Mouse (Mus musculus) spleen, adult 12 weeks (tissue): Measurements from ENCODE around the gene Fgf5.

Source experiments
- DNase-seq: peaks from one replicate; pipeline ENCODE4 v3.0.0; 2022; ENCODE audit warnings: low spot score

Gene Fgf5

GRCm38 (mm10) chr5:98253838-98254821, at the start of gene Fgf5:
TSS of gene Fgf5 (plus strand) at chr5:98254184.
- DNase-seq: no peak

- DNase-seq: no peak
Observed at GRCm38 (mm10) chr5:98212501-98212900, 41.5 kb upstream of the Fgf5 start.

GRCm38 (mm10) chr5:98221956-98222355, 32.0 kb upstream of the Fgf5 start:
- no peak for DNase-seq

GRCm38 (mm10) chr5:98226710-98227109, 27.3 kb upstream of the Fgf5 start:
- no peak for DNase-seq

GRCm38 (mm10) chr5:98229456-98229855, 24.5 kb upstream of the Fgf5 start:
- DNase-seq: no peak

GRCm38 (mm10) chr5:98238466-98238865, 15.5 kb upstream of the Fgf5 start:
- DNase-seq: no peak

GRCm38 (mm10) chr5:98241322-98241829, 12.6 kb upstream of the Fgf5 start:
- no peak for DNase-seq

GRCm38 (mm10) chr5:98245303-98245702, 8.7 kb upstream of the Fgf5 start:
- no peak for DNase-seq

GRCm38 (mm10) chr5:98245976-98246375, 8.0 kb upstream of the Fgf5 start:
- no peak for DNase-seq

GRCm38 (mm10) chr5:98246826-98247225, 7.2 kb upstream of the Fgf5 start:
- no peak for DNase-seq

- no peak for DNase-seq
Observed at GRCm38 (mm10) chr5:98247516-98247915, 6.5 kb upstream of the Fgf5 start.

- no peak for DNase-seq
Observed at GRCm38 (mm10) chr5:98253147-98253546, 837 bp upstream of the Fgf5 start.

GRCm38 (mm10) chr5:98255176-98255575, 1.2 kb downstream of the Fgf5 start:
- no peak for DNase-seq

- no peak for DNase-seq
Observed at GRCm38 (mm10) chr5:98255760-98256490, 1.9 kb downstream of the Fgf5 start.

GRCm38 (mm10) chr5:98275318-98275818, 21.4 kb downstream of the Fgf5 start:
- DNase-seq: no peak

- DNase-seq: no peak
Observed at GRCm38 (mm10) chr5:98281993-98282392, 28.0 kb downstream of the Fgf5 start.

GRCm38 (mm10) chr5:98283696-98284478, 29.9 kb downstream of the Fgf5 start:
- no peak for DNase-seq

- no peak for DNase-seq
Observed at GRCm38 (mm10) chr5:98290642-98291041, 36.7 kb downstream of the Fgf5 start.

GRCm38 (mm10) chr5:98292388-98293048, 38.5 kb downstream of the Fgf5 start:
- DNase-seq: no peak

- DNase-seq: no peak
Observed at GRCm38 (mm10) chr5:98293049-98293715, 39.2 kb downstream of the Fgf5 start.

GRCm38 (mm10) chr5:98300079-98300478, 46.1 kb downstream of the Fgf5 start:
- no peak for DNase-seq
